Mouse (Mus musculus) liver, embryonic 13.5 days (tissue): ENCODE data around the gene Slc6a1. TPM values are rescaled to one million over a fixed set of nuclear protein-coding genes. Genes with fewer than 3 reads are reported as not detected.

Experiments used
- ATAC-seq: fragments of 200-750 bp; cut with Nextera tagmentation; 2 replicates; pipeline ENCODE4 v1.8.0; 2017; ENCODE audit warnings: low read depth, mild to moderate bottlenecking, moderate number of reproducible peaks, moderate library complexity
- DNase-seq: peaks from one replicate; pipeline ENCODE4 v3.0.0; 2022
- H3K27ac ChIP-seq: fragments of 300-500 bp; sonication (generic); 2 replicates; pipeline ENCODE4 v1.5.1; 2015; ENCODE audit warnings: moderate library complexity, mild to moderate bottlenecking, inconsistent platforms
- H3K27me3 ChIP-seq: fragments of 300-500 bp; sonication (generic); 2 replicates; pipeline ENCODE4 v1.6.1; 2015; ENCODE audit warnings: mild to moderate bottlenecking, inconsistent platforms
- H3K36me3 ChIP-seq: fragments of 300-500 bp; sonication (generic); 2 replicates; pipeline ENCODE4 v1.6.1; 2015; ENCODE audit warnings: mild to moderate bottlenecking, inconsistent platforms
- H3K4me1 ChIP-seq: fragments of 300-500 bp; sonication (generic); replicated peaks from 2 replicates; pipeline ENCODE4 v1.6.1; 2015; ENCODE audit warnings: inconsistent platforms
- H3K4me2 ChIP-seq: fragments of 300-500 bp; sonication (generic); 2 replicates; pipeline ENCODE4 v1.6.1; 2015; ENCODE audit warnings: inconsistent platforms, mild to moderate bottlenecking, moderate library complexity
- H3K4me3 ChIP-seq: fragments of 300-500 bp; sonication (generic); replicated peaks from 2 replicates; pipeline ENCODE4 v1.5.1; 2015; ENCODE audit warnings: mild to moderate bottlenecking, inconsistent platforms
- H3K9ac ChIP-seq: fragments of 300-500 bp; sonication (generic); 2 replicates; pipeline ENCODE4 v1.6.1; 2015; ENCODE audit warnings: mild to moderate bottlenecking, inconsistent platforms
- H3K9me3 ChIP-seq: fragments of 300-500 bp; sonication (generic); replicated peaks from 2 replicates; pipeline ENCODE4 v1.6.1; 2016; ENCODE audit warnings: inconsistent platforms
- WGBS: fragments of 180-500 bp; shearing (Covaris S2); methylation state at CpG from one replicate; pipeline ENCODE4 v1.1.7; 2015; ENCODE audit not compliant: insufficient replicate concordance; 5-methylcytosine and 5-hydroxymethylcytosine counted together
- polyA plus RNA-seq: library from polyadenylated mRNA; unstranded; fragments of >200 nt; fragmentation: Nextera tagmentation; extraction: Ambion mirVana; gene quantifications from 2 replicates; pipeline ENCODE4 v1.2.1, GENCODE M21; 2015

Gene Slc6a1
- polyA plus RNA-seq, 1 experiment from 2014 or later = 0.14 TPM

DNA sequence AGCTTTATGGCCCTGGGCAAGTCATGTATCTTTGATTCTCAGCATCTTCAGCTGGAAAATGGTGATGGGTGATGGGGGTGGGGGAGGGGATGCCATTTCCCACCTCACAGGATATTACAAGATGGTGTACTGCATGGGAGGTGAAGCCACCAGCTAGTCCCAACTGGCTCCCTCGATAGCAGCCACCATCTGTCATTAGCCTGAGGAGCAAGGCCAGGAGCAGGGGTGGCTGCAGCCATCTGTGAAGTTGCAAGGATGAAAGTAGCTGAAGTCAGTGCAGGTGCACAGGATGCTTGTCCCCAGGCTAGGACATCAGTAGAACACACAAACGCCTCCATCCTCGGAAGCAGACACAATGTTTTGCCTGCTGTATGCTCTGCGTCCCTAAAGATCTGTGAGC is 8.5 kb downstream of the Slc6a1 start:
- Histone ChIP-seq H3K27ac (no peak overlapping the region), H3K4me2 (no peak overlapping the region), H3K9ac (no peak overlapping the region), H3K4me3 (no peak overlapping the region), H3K36me3 (no peaks in the 10 kb centered on the region), H3K9me3 (no peaks in the 10 kb centered on the region), H3K27me3 (peaks cover 29% of the 10 kb centered on the region), H3K4me1 (no peaks in the 10 kb centered on the region)
- DNase-seq (no peak), ATAC-seq (no peak)
- 41% methylated on average over 4 of the region's 4 CpGs for WGBS

DNA sequence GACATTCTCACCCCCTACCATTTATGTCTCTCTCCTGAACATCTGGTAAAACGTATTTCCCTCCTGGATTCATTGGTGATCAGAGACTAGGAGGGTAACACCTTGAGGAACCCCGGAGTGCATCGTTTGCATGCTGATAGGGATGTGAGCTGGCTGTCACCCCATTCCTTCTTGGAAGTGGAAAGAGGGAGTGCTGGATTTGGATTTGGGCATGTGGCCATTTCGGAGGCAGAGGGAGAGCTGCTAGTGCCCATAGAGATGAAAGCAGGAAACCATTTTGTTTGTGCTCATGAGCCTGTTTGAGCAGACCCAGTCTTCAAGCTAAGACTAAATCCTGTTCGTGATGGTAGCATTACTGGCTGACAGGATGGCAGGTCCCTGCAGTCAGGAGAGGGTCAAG is 9.0 kb downstream of the Slc6a1 start:
- Histone ChIP-seq H3K4me2 (no peak overlapping the region), H3K36me3 (no peaks in the 10 kb centered on the region), H3K4me1 (no peaks in the 10 kb centered on the region), H3K9ac (no peak overlapping the region), H3K27ac (no peak overlapping the region), H3K4me3 (no peak overlapping the region), H3K27me3 (peaks cover 24% of the 10 kb centered on the region), H3K9me3 (no peaks in the 10 kb centered on the region)
- no peak for DNase-seq
- 31% methylated on average over 5 of the region's 5 CpGs for WGBS
- ATAC-seq = no peak

DNA sequence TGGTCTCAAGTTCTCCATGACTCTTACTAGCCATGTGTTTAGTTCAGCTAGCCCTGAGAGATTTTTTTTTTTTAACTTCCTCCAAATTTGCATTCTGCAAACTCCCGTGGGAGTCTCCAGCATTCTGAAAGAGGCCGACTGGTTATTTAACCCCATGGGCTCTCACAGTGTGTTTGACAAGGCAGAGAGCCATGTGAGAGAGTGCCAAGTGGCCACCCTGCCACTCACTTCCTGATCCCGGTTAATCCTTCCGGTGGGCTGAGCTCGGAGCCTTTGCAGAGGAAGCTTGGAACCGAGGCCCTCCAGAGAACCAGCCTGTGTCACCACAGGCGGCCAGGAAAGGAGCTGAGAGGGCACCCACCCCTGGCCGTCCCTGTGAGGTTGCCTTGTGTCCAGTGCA is 11.1 kb downstream of the Slc6a1 start:
- Histone ChIP-seq H3K9me3 (no peaks in the 10 kb centered on the region), H3K36me3 (no peaks in the 10 kb centered on the region), H3K27ac (no peak overlapping the region), H3K9ac (no peak overlapping the region), H3K4me2 (no peak overlapping the region), H3K27me3 (peaks cover 15% of the 10 kb centered on the region; the same call in 1 of the 2 replicates), H3K4me1 (no peaks in the 10 kb centered on the region), H3K4me3 (no peak overlapping the region)
- ATAC-seq = no peak
- no peak for DNase-seq
- WGBS = 15% methylated on average over 8 of the region's 8 CpGs

DNA sequence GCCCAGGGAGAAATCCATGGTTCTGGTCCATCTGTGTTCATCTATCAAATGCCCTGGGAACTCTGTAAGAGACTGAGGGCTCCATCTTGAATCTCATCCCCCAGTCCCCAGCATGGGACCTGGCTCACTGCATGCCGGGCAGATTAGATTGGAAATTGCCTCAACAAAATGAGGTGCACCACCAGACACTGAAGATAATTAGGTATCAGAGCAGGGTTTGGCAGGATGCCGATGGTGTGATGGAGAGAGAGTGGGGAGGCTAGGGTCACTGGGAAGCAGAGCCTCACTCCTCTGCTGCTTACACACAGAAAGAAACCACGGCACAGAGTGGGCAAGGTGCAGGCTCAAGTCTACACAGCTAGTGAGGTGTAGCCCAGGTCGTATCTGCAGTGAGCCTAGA is 12.7 kb downstream of the Slc6a1 start:
- no peak overlapping the region for H3K9ac ChIP-seq
- H3K4me1 ChIP-seq = no peaks in the 10 kb centered on the region
- no peak overlapping the region for H3K27ac ChIP-seq
- H3K4me3 ChIP-seq = no peak overlapping the region
- H3K9me3 ChIP-seq = no peaks in the 10 kb centered on the region
- no peaks in the 10 kb centered on the region for H3K36me3 ChIP-seq
- 67% methylated on average over 4 of the region's 4 CpGs for WGBS
- H3K4me2 ChIP-seq = no peak overlapping the region
- peaks cover 11% of the 10 kb centered on the region; the same call in 1 of the 2 replicates for H3K27me3 ChIP-seq
- ATAC-seq (no peak), DNase-seq (no peak)

GRCm38 (mm10) chr6:114297260-114298002 is 15.0 kb downstream of the Slc6a1 start:
- no peak for DNase-seq
- no peak for ATAC-seq
- WGBS = 51% methylated on average over 10 of the region's 10 CpGs
- Histone ChIP-seq H3K4me1 (no peaks in the 10 kb centered on the region), H3K27ac (no peak overlapping the region), H3K4me3 (no peak overlapping the region), H3K4me2 (no peak overlapping the region), H3K9me3 (no peaks in the 10 kb centered on the region), H3K36me3 (no peaks in the 10 kb centered on the region), H3K27me3 (no peaks in the 10 kb centered on the region), H3K9ac (no peak overlapping the region)

DNA sequence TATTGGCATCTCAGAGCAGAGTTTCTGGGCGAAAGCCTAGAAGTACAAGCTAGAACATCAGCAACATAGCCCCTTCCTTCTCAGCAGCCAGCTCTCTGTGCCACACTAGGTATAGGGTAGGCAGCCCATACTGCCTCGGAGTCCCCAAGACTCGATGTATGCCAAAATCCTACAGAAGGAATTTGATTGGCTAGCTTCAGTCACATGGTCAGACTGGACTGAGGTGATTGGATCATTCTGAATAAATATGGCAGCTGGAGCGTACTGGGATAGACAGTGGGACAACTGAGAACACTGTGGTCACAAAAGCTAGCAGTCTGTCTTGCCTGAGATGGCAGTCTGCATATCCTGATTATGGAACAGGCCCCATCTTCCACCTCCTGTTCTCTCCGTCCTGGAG is 17.3 kb downstream of the Slc6a1 start:
- WGBS = 65% methylated on average over 5 of the region's 5 CpGs
- DNase-seq (no peak), ATAC-seq (no peak)
- no peak overlapping the region for H3K9ac ChIP-seq
- H3K4me2 ChIP-seq = no peak overlapping the region
- no peaks in the 10 kb centered on the region for H3K9me3 ChIP-seq
- H3K27me3 ChIP-seq = no peaks in the 10 kb centered on the region
- H3K4me1 ChIP-seq = no peaks in the 10 kb centered on the region
- no peak overlapping the region for H3K27ac ChIP-seq
- no peak overlapping the region for H3K4me3 ChIP-seq
- H3K36me3 ChIP-seq = no peaks in the 10 kb centered on the region

DNA sequence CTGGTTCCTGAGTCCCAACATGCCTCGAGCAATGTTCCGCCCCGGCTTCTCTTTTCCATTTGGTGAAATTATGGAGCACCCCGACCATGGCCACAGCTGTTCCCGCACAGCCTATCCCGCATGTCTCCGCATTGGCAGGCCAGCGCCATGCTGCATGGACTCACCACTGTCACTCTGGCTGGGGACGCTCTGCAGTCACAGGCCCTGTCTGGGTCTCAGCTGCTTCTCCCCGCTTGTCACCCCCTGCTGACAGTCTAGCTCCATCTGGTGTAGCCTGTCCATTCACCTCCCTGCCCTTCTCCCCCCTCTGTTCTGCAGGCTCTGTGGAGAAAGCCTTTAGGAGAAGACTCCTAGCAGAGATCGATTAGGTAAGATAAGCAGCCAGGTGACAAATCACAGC is 18.3 kb downstream of the Slc6a1 start:
- Histone ChIP-seq H3K9ac (no peak overlapping the region), H3K27me3 (no peaks in the 10 kb centered on the region), H3K4me3 (no peak overlapping the region), H3K36me3 (no peaks in the 10 kb centered on the region), H3K27ac (no peak overlapping the region), H3K4me1 (no peaks in the 10 kb centered on the region), H3K4me2 (no peak overlapping the region), H3K9me3 (no peaks in the 10 kb centered on the region)
- 73% methylated on average over 11 of the region's 11 CpGs for WGBS
- ATAC-seq (no peak), DNase-seq (no peak)

GRCm38 (mm10) chr6:114304668-114305067 is 22.2 kb downstream of the Slc6a1 start:
- Histone ChIP-seq H3K9me3 (no peaks in the 10 kb centered on the region), H3K4me2 (no peak overlapping the region), H3K36me3 (no peaks in the 10 kb centered on the region), H3K27ac (no peak overlapping the region), H3K4me1 (no peaks in the 10 kb centered on the region), H3K4me3 (no peak overlapping the region), H3K9ac (no peak overlapping the region), H3K27me3 (peaks cover 14% of the 10 kb centered on the region; the same call in 1 of the 2 replicates)
- 62% methylated on average over 6 of the region's 6 CpGs for WGBS
- DNase-seq (no peak), ATAC-seq (no peak)

DNA sequence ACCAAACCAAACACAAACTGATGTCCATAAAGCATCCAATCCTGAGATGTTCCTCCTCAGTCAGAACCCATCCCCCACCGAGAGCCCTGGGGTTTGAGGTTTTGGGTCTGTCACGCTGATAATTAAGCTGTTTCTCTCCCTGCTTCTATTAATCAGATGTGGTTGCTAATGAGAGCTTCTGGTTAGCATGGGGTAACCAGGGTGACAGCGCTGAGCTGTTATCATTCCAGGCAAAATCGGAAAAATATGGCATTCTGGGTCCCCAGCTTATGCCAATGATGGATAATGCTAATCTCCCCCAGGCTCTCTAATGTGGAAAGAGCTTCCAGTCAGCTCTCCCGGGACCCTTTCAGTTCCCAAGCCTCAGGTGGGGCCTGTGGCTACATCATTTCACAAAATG is 38.1 kb downstream of the Slc6a1 start:
- Histone ChIP-seq H3K9ac (no peak overlapping the region), H3K27ac (no peak overlapping the region), H3K4me3 (no peak overlapping the region), H3K27me3 (no peaks in the 10 kb centered on the region), H3K4me2 (no peak overlapping the region), H3K4me1 (no peaks in the 10 kb centered on the region), H3K9me3 (0 out of 2 replicates have a peak, but pooled peaks cover 6% of the 10 kb centered on the region), H3K36me3 (no peaks in the 10 kb centered on the region)
- DNase-seq (no peak), ATAC-seq (no peak)
- WGBS = 59% methylated on average over 5 of the region's 5 CpGs

- H3K4me1 ChIP-seq = no peaks in the 10 kb centered on the region
- no peak overlapping the region for H3K9ac ChIP-seq
- H3K27me3 ChIP-seq = no peaks in the 10 kb centered on the region
- H3K4me3 ChIP-seq = no peak overlapping the region
- no peak overlapping the region for H3K27ac ChIP-seq
- ATAC-seq (no peak), DNase-seq (no peak)
- no peak overlapping the region for H3K4me2 ChIP-seq
- 0 out of 2 replicates have a peak, but pooled peaks cover 6% of the 10 kb centered on the region for H3K9me3 ChIP-seq
- no peaks in the 10 kb centered on the region for H3K36me3 ChIP-seq
- WGBS = 73% methylated on average over 3 of the region's 3 CpGs
Observed at GRCm38 (mm10) chr6:114321146-114321545, 38.7 kb downstream of the Slc6a1 start.

DNA sequence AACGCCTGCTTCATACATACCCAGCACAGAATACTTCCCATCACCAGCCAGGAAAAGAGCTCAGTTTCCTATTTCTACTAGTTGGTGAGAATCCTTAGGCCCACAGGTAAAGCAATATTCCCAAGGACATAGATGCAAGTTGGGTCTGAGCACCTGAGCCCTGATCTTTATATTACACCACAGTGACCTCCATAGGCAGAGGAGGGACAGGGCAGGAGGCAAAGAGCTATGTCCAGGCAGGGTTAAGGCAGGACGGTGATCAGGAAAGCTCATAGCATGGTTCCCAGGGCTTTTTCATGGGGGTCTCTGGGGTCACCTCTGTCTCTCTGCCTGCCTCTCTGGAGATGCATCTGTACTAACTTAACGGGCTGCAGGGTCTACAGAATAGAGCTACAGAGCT is 40.5 kb downstream of the Slc6a1 start:
- H3K36me3 ChIP-seq = no peaks in the 10 kb centered on the region
- WGBS = 59% methylated on average over 3 of the region's 3 CpGs
- no peaks in the 10 kb centered on the region for H3K4me1 ChIP-seq
- H3K9me3 ChIP-seq = 0 out of 2 replicates have a peak, but pooled peaks cover 6% of the 10 kb centered on the region
- DNase-seq (no peak), ATAC-seq (no peak)
- H3K27ac ChIP-seq = no peak overlapping the region
- no peak overlapping the region for H3K4me2 ChIP-seq
- no peaks in the 10 kb centered on the region for H3K27me3 ChIP-seq
- H3K9ac ChIP-seq = no peak overlapping the region
- no peak overlapping the region for H3K4me3 ChIP-seq

DNA sequence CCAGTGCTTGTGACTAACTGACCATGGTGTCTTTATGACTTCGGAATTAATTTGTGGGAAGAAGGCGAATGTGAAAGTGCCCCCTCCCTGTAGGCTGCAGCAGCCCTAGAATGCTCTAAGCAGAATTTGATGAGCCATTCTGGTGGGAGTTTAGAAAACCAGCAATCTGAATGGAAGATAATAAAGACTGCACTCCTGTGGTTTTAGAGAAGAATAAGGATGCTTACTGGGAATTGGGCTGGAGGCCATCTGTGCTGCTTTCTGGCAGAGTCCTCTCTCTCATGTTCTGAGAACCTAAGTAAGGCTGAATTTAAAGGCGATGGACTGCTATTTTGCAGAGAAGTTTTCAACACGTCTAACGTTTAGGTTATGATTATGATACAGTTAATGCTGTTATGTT is 42.4 kb downstream of the Slc6a1 start:
- H3K9ac ChIP-seq = no peak overlapping the region
- H3K27ac ChIP-seq = no peak overlapping the region
- no peaks in the 10 kb centered on the region for H3K27me3 ChIP-seq
- ATAC-seq = no peak
- 70% methylated on average over 5 of the region's 5 CpGs for WGBS
- H3K9me3 ChIP-seq = 0 out of 2 replicates have a peak, but pooled peaks cover 6% of the 10 kb centered on the region
- no peak overlapping the region for H3K4me2 ChIP-seq
- H3K4me3 ChIP-seq = no peak overlapping the region
- no peaks in the 10 kb centered on the region for H3K36me3 ChIP-seq
- no peaks in the 10 kb centered on the region for H3K4me1 ChIP-seq
- DNase-seq = no peak
